Mouse (Mus musculus) neural tube, embryonic 15.5 days (tissue): ENCODE data around the gene Bicc1. TPM values are rescaled to one million over a fixed set of nuclear protein-coding genes. Genes with fewer than 3 reads are reported as not detected.

Experiments
- ATAC-seq: fragments of 200-750 bp; cut with Nextera tagmentation; 2 replicates; pipeline ENCODE4 v1.8.0; 2017; ENCODE audit warnings: mild to moderate bottlenecking, moderate TSS enrichment, moderate library complexity; ENCODE audit not compliant: low FRiP score
- H3K27ac ChIP-seq: fragments of 300-500 bp; sonication (generic); replicated peaks from 2 replicates; pipeline ENCODE4 v1.5.1; 2015; ENCODE audit warnings: mild to moderate bottlenecking, inconsistent platforms
- H3K27me3 ChIP-seq: fragments of 300-500 bp; sonication (generic); replicated peaks from 2 replicates; pipeline ENCODE4 v1.6.1; 2015; ENCODE audit warnings: inconsistent platforms
- H3K36me3 ChIP-seq: fragments of 300-500 bp; sonication (generic); 2 replicates; pipeline ENCODE4 v1.6.1; 2015; ENCODE audit warnings: inconsistent platforms
- H3K4me1 ChIP-seq: fragments of 300-500 bp; sonication (generic); 2 replicates; pipeline ENCODE4 v1.6.1; 2015; ENCODE audit warnings: inconsistent platforms
- H3K4me2 ChIP-seq: fragments of 300-500 bp; sonication (generic); 2 replicates; pipeline ENCODE4 v1.6.1; 2015; ENCODE audit warnings: inconsistent platforms, mild to moderate bottlenecking, moderate library complexity
- H3K4me3 ChIP-seq: fragments of 300-500 bp; sonication (generic); replicated peaks from 2 replicates; pipeline ENCODE4 v1.5.1; 2015; ENCODE audit warnings: mild to moderate bottlenecking, inconsistent platforms
- H3K9ac ChIP-seq: fragments of 300-500 bp; sonication (generic); replicated peaks from 2 replicates; pipeline ENCODE4 v1.6.1; 2015; ENCODE audit warnings: mild to moderate bottlenecking, inconsistent platforms
- H3K9me3 ChIP-seq: fragments of 300-500 bp; sonication (generic); replicated peaks from 2 replicates; pipeline ENCODE4 v1.6.1; 2016; ENCODE audit warnings: inconsistent platforms
- WGBS: fragments of 180-500 bp; shearing (Covaris S2); methylation state at CpG from one replicate; pipeline ENCODE4 v1.1.7; 2015; ENCODE audit warnings: mixed read lengths; 5-methylcytosine and 5-hydroxymethylcytosine counted together
- polyA plus RNA-seq: library from polyadenylated mRNA; unstranded; fragments of >200 nt; fragmentation: Nextera tagmentation; extraction: Ambion mirVana; gene quantifications from 2 replicates; pipeline ENCODE4 v1.2.1, GENCODE M21; 2015

The Bicc1 gene
- polyA plus RNA-seq, 1 experiment from 2014 or later = 5.8 TPM

- Histone ChIP-seq H3K9ac (no peak overlapping the region), H3K9me3 (0 out of 2 replicates have a peak, but pooled peaks cover 4% of the 10 kb centered on the region), H3K4me3 (no peak overlapping the region), H3K36me3 (no peaks in the 10 kb centered on the region), H3K27ac (no peak overlapping the region), H3K4me1 (0 out of 2 replicates have a peak, but pooled peaks cover 4% of the 10 kb centered on the region), H3K4me2 (no peak overlapping the region), H3K27me3 (no peaks in the 10 kb centered on the region)
- 82% methylated on average over 6 of the region's 6 CpGs for WGBS
- no peak for ATAC-seq
Observed at GRCm38 (mm10) chr10:71140281-71140845, 19.1 kb downstream of the Bicc1 start.

DNA sequence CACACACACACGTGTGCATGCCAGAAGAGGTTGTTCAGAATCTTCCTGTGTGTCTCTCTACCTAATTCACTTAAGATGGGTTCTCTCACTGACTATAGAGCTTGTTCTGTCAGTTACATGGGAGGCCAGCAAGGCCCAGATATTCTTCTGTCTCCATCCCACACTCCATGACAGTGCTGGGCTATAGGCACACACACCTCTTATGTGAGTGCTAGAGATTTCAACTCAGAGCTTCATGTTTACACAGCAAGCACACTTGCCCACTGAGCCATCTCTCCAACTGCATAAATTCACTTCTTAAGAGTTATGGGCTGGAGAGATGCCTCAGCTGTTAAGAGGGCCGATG lies 20.7 kb downstream of the Bicc1 start:
- no peak for ATAC-seq
- Histone ChIP-seq H3K36me3 (no peaks in the 10 kb centered on the region), H3K4me2 (no peak overlapping the region), H3K27ac (no peak overlapping the region), H3K4me1 (0 out of 2 replicates have a peak, but pooled peaks cover 4% of the 10 kb centered on the region), H3K9me3 (0 out of 2 replicates have a peak, but pooled peaks cover 4% of the 10 kb centered on the region), H3K27me3 (no peaks in the 10 kb centered on the region), H3K4me3 (no peak overlapping the region), H3K9ac (no peak overlapping the region)
- 87% methylated on average over 2 of the region's 2 CpGs for WGBS

DNA sequence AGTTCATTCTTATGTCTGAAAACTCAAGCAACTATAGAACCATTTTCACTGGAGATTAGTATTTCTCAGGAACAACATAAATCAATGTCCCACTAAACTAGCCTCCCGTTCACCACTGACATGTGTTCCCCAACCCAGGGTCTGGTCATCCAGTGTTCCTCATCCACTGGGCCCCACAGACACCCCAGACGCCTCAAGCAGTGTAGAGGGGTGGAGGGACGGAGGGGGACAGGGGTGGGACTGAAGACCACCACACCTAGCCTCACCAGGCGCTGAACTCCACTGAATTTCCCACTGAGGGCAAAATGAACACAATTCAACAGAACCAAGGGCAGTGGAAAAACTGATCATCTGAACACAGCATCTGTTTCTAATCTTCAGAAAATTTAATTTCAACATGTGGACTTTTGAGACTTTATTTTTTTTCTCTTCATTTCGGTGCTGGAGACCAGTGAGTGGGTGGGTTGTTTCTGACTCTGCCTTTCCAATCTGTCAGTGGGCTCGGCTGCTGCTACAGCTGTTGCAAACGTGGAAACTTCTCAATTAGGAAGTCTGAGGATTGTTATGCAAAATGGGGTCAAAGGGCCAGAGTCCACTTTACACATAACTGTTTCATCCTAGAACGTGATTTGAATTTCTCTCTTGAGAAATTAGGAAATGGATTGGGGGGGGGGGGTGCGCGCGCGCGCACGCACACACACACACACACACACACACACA lies 21.2 kb downstream of the Bicc1 start:
- no peaks in the 10 kb centered on the region for H3K36me3 ChIP-seq
- H3K9ac ChIP-seq = no peak overlapping the region
- no peak overlapping the region for H3K4me2 ChIP-seq
- no peak overlapping the region for H3K4me3 ChIP-seq
- H3K27me3 ChIP-seq = no peaks in the 10 kb centered on the region
- no peaks in the 10 kb centered on the region for H3K9me3 ChIP-seq
- H3K27ac ChIP-seq = no peak overlapping the region
- ATAC-seq = no peak
- WGBS = 69% methylated on average over 14 of the region's 14 CpGs
- H3K4me1 ChIP-seq = 0 out of 2 replicates have a peak, but pooled peaks cover 4% of the 10 kb centered on the region

GRCm38 (mm10) chr10:71137606-71138005 lies 21.9 kb downstream of the Bicc1 start:
- Histone ChIP-seq H3K4me3 (no peak overlapping the region), H3K9ac (no peak overlapping the region), H3K4me2 (no peak overlapping the region), H3K36me3 (no peaks in the 10 kb centered on the region), H3K9me3 (no peaks in the 10 kb centered on the region), H3K27ac (no peak overlapping the region), H3K4me1 (0 out of 2 replicates have a peak, but pooled peaks cover 4% of the 10 kb centered on the region), H3K27me3 (no peaks in the 10 kb centered on the region)
- no peak for ATAC-seq
- WGBS = 95% methylated on average over 9 of the region's 9 CpGs

DNA sequence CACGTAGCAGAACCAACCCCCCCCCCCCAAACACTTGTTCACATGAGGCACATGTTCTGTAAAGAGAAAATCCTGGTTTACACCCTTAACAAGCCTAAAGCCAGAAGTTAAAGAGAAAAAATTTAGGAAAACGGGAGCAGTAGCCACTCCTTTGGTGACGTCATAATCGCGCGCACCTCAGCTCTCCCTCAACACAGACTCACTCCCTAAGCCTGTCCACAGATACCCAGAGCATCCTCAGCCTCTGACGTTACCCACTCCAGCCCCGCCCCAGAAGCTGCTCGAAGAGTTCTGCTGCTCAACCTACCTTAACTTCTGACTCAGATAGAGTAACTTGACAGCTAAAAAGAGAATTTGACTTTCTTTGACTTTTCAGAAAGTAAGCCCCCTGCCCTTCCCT lies 28.2 kb downstream of the Bicc1 start:
- no peak for ATAC-seq
- Histone ChIP-seq H3K27ac (no peak overlapping the region), H3K4me2 (no peak overlapping the region), H3K4me1 (0 out of 2 replicates have a peak, but pooled peaks cover 4% of the 10 kb centered on the region), H3K36me3 (no peaks in the 10 kb centered on the region), H3K4me3 (no peak overlapping the region), H3K27me3 (no peaks in the 10 kb centered on the region), H3K9me3 (no peaks in the 10 kb centered on the region), H3K9ac (no peak overlapping the region)
- 81% methylated on average over 9 of the region's 9 CpGs for WGBS

DNA sequence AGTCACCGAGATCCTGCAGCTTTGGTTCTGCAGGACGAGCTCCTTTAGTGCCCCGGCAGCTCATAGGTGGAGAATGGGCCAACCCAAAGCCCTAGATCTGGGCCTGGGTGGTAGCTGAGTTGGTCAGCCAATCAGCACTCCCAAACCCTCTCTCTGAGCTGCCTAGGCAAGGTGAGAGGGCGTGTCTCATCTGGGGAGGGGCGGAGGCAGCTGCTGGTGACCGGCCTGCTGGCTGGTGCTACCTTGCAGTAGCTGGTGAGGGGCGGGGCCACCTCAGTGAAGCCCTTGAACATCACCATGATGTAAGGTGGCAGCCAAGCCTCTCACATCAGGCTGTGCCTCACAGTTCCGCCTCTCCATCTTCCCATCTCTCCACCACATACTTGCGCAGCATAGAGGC lies 29.2 kb downstream of the Bicc1 start:
- Histone ChIP-seq H3K9me3 (no peaks in the 10 kb centered on the region), H3K4me2 (no peak overlapping the region), H3K9ac (no peak overlapping the region), H3K4me1 (no peaks in the 10 kb centered on the region), H3K27me3 (no peaks in the 10 kb centered on the region), H3K27ac (no peak overlapping the region), H3K36me3 (no peaks in the 10 kb centered on the region), H3K4me3 (no peak overlapping the region)
- ATAC-seq = no peak
- WGBS = 55% methylated on average over 9 of the region's 9 CpGs

DNA sequence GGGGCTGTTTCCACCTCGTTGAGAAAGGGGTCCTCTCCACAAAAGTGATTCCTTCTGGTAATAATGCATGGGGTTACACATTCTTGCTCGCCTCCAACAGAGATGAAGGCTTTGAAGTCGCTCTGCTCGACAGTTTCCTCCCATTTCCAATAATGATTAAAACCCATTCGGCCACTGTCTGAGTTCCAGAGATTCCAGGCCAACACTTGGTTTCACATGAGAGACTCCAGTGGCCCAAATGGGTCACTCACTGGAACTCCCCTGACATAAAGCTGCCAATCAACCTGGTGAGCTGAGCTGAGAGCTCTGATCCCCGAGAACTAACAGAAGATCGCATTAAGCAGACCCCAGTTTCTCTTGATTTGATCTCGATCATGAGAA lies 31.6 kb downstream of the Bicc1 start:
- Histone ChIP-seq H3K9ac (no peak overlapping the region), H3K4me3 (no peak overlapping the region), H3K4me1 (no peaks in the 10 kb centered on the region), H3K4me2 (no peak overlapping the region), H3K27me3 (no peaks in the 10 kb centered on the region), H3K36me3 (no peaks in the 10 kb centered on the region), H3K27ac (no peak overlapping the region), H3K9me3 (no peaks in the 10 kb centered on the region)
- no peak for ATAC-seq
- WGBS = 47% methylated on average over 8 of the region's 8 CpGs

GRCm38 (mm10) chr10:71127278-71127950 lies 32.1 kb downstream of the Bicc1 start:
- Histone ChIP-seq H3K4me3 (no peak overlapping the region), H3K27me3 (no peaks in the 10 kb centered on the region), H3K4me2 (no peak overlapping the region), H3K9ac (no peak overlapping the region), H3K9me3 (no peaks in the 10 kb centered on the region), H3K27ac (no peak overlapping the region), H3K4me1 (no peaks in the 10 kb centered on the region), H3K36me3 (no peaks in the 10 kb centered on the region)
- 70% methylated on average over 13 of the region's 13 CpGs for WGBS
- ATAC-seq = no peak

- Histone ChIP-seq H3K27me3 (no peaks in the 10 kb centered on the region), H3K9me3 (no peaks in the 10 kb centered on the region), H3K4me2 (no peak overlapping the region), H3K4me3 (no peak overlapping the region), H3K4me1 (no peaks in the 10 kb centered on the region), H3K36me3 (no peaks in the 10 kb centered on the region), H3K27ac (no peak overlapping the region), H3K9ac (no peak overlapping the region)
- no peak for ATAC-seq
- 43% methylated on average over 3 of the region's 3 CpGs for WGBS
Observed at GRCm38 (mm10) chr10:71123974-71124373, 35.5 kb downstream of the Bicc1 start.

DNA sequence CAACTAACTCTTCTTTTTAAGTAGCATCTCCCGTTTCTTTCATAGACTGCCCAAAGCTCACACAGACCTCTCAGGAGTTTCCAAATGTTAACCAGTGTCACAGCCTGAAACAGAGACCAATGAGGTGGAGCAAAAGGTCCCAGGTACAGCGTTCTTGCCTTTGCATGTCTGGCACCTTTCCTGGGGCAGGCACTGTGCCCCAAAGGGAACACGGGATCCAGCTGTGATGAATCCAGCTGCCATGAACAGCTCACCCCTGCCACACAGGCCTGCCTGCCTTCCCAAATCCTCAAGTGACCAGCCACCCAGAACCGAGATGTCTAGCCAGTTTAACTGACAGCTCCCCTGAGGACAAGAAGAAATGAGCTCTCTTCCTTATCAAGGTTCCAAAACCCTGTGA lies 36.1 kb downstream of the Bicc1 start:
- no peaks in the 10 kb centered on the region for H3K4me1 ChIP-seq
- no peaks in the 10 kb centered on the region for H3K9me3 ChIP-seq
- 76% methylated on average over 4 of the region's 4 CpGs for WGBS
- H3K4me2 ChIP-seq = no peak overlapping the region
- no peaks in the 10 kb centered on the region for H3K36me3 ChIP-seq
- H3K27me3 ChIP-seq = no peaks in the 10 kb centered on the region
- no peak overlapping the region for H3K27ac ChIP-seq
- no peak for ATAC-seq
- no peak overlapping the region for H3K4me3 ChIP-seq
- no peak overlapping the region for H3K9ac ChIP-seq

- Histone ChIP-seq H3K27me3 (no peaks in the 10 kb centered on the region), H3K27ac (no peak overlapping the region), H3K4me2 (no peak overlapping the region), H3K4me1 (no peaks in the 10 kb centered on the region), H3K4me3 (no peak overlapping the region), H3K9ac (no peak overlapping the region), H3K9me3 (no peaks in the 10 kb centered on the region), H3K36me3 (no peaks in the 10 kb centered on the region)
- WGBS = 80% methylated on average over 8 of the region's 8 CpGs
- ATAC-seq = no peak
Observed at GRCm38 (mm10) chr10:71122480-71122879, 37.0 kb downstream of the Bicc1 start.

- Histone ChIP-seq H3K36me3 (no peaks in the 10 kb centered on the region), H3K4me1 (no peaks in the 10 kb centered on the region), H3K27me3 (no peaks in the 10 kb centered on the region), H3K9ac (no peak overlapping the region), H3K4me2 (no peak overlapping the region), H3K4me3 (no peak overlapping the region), H3K27ac (no peak overlapping the region), H3K9me3 (no peaks in the 10 kb centered on the region)
- WGBS = 91% methylated on average over 3 of the region's 3 CpGs
- ATAC-seq = no peak
Observed at GRCm38 (mm10) chr10:71120769-71121165, 38.7 kb downstream of the Bicc1 start.
